Mouse (Mus musculus): Measurements from ENCODE around the gene Pibf1. TPM values are rescaled to one million over a fixed set of nuclear protein-coding genes. Genes with fewer than 3 reads are reported as not detected.

Gene Pibf1
- polyA plus RNA-seq, 1 experiment from 2014 or later, result 28.7 TPM

- Histone ChIP-seq H3K4me3 (no peak overlapping the region), H3K36me3 (no peaks in the 10 kb centered on the region), H3K9ac (no peak overlapping the region), H3K4me2 (replicated peaks) (no peak overlapping the region), H3K27ac (no peak overlapping the region), H3K9me3 (no peaks in the 10 kb centered on the region), H3K4me1 (no peaks in the 10 kb centered on the region), H3K27me3 (no peaks in the 10 kb centered on the region)
- WGBS, result 28% methylated on average over 9 of the region's 9 CpGs
- no peak for ATAC-seq (ENCODE audit: insufficient number of reproducible peaks, insufficient read depth, low FRiP score, low TSS enrichment)
Measured at GRCm38 (mm10) chr14:99278312-99278711, 179.1 kb downstream of the Pibf1 start.

- Histone ChIP-seq H3K27me3 (no peaks in the 10 kb centered on the region), H3K9me3 (no peaks in the 10 kb centered on the region), H3K4me1 (no peaks in the 10 kb centered on the region), H3K4me3 (no peak overlapping the region), H3K4me2 (replicated peaks) (no peak overlapping the region), H3K36me3 (no peaks in the 10 kb centered on the region), H3K9ac (no peak overlapping the region), H3K27ac (no peak overlapping the region)
- 55% methylated on average over 12 of the region's 12 CpGs for WGBS
- ATAC-seq (ENCODE audit: insufficient number of reproducible peaks, insufficient read depth, low FRiP score, low TSS enrichment), result no peak
Measured at GRCm38 (mm10) chr14:99278763-99279486, 179.7 kb downstream of the Pibf1 start.

GRCm38 (mm10) chr14:99280399-99280798, 181.2 kb downstream of the Pibf1 start:
- WGBS, result 87% methylated on average over 5 of the region's 5 CpGs
- Histone ChIP-seq H3K4me1 (no peaks in the 10 kb centered on the region), H3K36me3 (no peaks in the 10 kb centered on the region), H3K9me3 (no peaks in the 10 kb centered on the region), H3K9ac (no peak overlapping the region), H3K27ac (no peak overlapping the region), H3K27me3 (no peaks in the 10 kb centered on the region), H3K4me2 (replicated peaks) (no peak overlapping the region), H3K4me3 (no peak overlapping the region)
- ATAC-seq (ENCODE audit: insufficient number of reproducible peaks, insufficient read depth, low FRiP score, low TSS enrichment), result no peak

GRCm38 (mm10) chr14:99280825-99281433, 181.7 kb downstream of the Pibf1 start:
- Histone ChIP-seq H3K9ac (no peak overlapping the region), H3K36me3 (no peaks in the 10 kb centered on the region), H3K27me3 (no peaks in the 10 kb centered on the region), H3K9me3 (no peaks in the 10 kb centered on the region), H3K4me1 (no peaks in the 10 kb centered on the region), H3K27ac (no peak overlapping the region), H3K4me2 (replicated peaks) (no peak overlapping the region), H3K4me3 (no peak overlapping the region)
- ATAC-seq (ENCODE audit: insufficient number of reproducible peaks, insufficient read depth, low FRiP score, low TSS enrichment), result no peak
- whole genome bisulfite sequencing, result 80% methylated on average over 5 of the region's 5 CpGs

GRCm38 (mm10) chr14:99285486-99285885, 186.3 kb downstream of the Pibf1 start:
- WGBS, result 92% methylated on average over 4 of the region's 4 CpGs
- Histone ChIP-seq H3K4me2 (replicated peaks) (no peak overlapping the region), H3K27me3 (no peaks in the 10 kb centered on the region), H3K9ac (no peak overlapping the region), H3K27ac (no peak overlapping the region), H3K4me3 (no peak overlapping the region), H3K36me3 (no peaks in the 10 kb centered on the region), H3K9me3 (no peaks in the 10 kb centered on the region), H3K4me1 (no peaks in the 10 kb centered on the region)
- no peak for ATAC-seq (ENCODE audit: insufficient number of reproducible peaks, insufficient read depth, low FRiP score, low TSS enrichment)

GRCm38 (mm10) chr14:99292176-99292575, 193.0 kb downstream of the Pibf1 start:
- Histone ChIP-seq H3K9me3 (no peaks in the 10 kb centered on the region), H3K36me3 (no peaks in the 10 kb centered on the region), H3K9ac (no peak overlapping the region), H3K4me1 (no peaks in the 10 kb centered on the region), H3K4me3 (no peak overlapping the region), H3K27ac (no peak overlapping the region), H3K27me3 (no peaks in the 10 kb centered on the region), H3K4me2 (replicated peaks) (no peak overlapping the region)
- no peak for ATAC-seq (ENCODE audit: insufficient number of reproducible peaks, insufficient read depth, low FRiP score, low TSS enrichment)
- WGBS, result 92% methylated on average over 5 of the region's 5 CpGs

- 83% methylated on average over 8 of the region's 8 CpGs for WGBS
- H3K9ac ChIP-seq, result no peak overlapping the region
- no peak overlapping the region for H3K4me3 ChIP-seq
- H3K9me3 ChIP-seq, result no peaks in the 10 kb centered on the region
- peaks cover 2% of the 10 kb centered on the region; the same call in 1 of the 2 replicates for H3K4me1 ChIP-seq
- ATAC-seq (ENCODE audit: insufficient number of reproducible peaks, insufficient read depth, low FRiP score, low TSS enrichment), result no peak
- H3K27ac ChIP-seq, result no peak overlapping the region
- no peaks in the 10 kb centered on the region for H3K36me3 ChIP-seq
- no peak overlapping the region for H3K4me2 ChIP-seq (replicated peaks)
- 0 out of 2 replicates have a peak, but pooled peaks cover 5% of the 10 kb centered on the region for H3K27me3 ChIP-seq
Measured at GRCm38 (mm10) chr14:99294424-99294823, 195.2 kb downstream of the Pibf1 start.

- no peak for ATAC-seq (ENCODE audit: insufficient number of reproducible peaks, insufficient read depth, low FRiP score, low TSS enrichment)
- Histone ChIP-seq H3K27me3 (0 out of 2 replicates have a peak, but pooled peaks cover 12% of the 10 kb centered on the region), H3K27ac (no peak overlapping the region), H3K36me3 (no peaks in the 10 kb centered on the region), H3K9ac (no peak overlapping the region), H3K4me3 (no peak overlapping the region), H3K9me3 (no peaks in the 10 kb centered on the region), H3K4me1 (peaks cover 8% of the 10 kb centered on the region; the same call in 1 of the 2 replicates), H3K4me2 (replicated peaks) (no peak overlapping the region)
- 62% methylated on average over 15 of the region's 15 CpGs for WGBS
Measured at GRCm38 (mm10) chr14:99295606-99296341, 196.6 kb downstream of the Pibf1 start.

- peak within 1 kb of the TSS; percentile 60 for H3K9ac ChIP-seq
- 0 out of 2 replicates have a peak, but pooled peaks cover 18% of the 10 kb centered on the region for H3K27me3 ChIP-seq
- H3K4me1 ChIP-seq, result peaks cover 8% of the 10 kb centered on the region; the same call in 1 of the 2 replicates
- H3K36me3 ChIP-seq, result peaks cover 5% of the 10 kb centered on the region; the same call in 1 of the 2 replicates
- H3K4me3 ChIP-seq, result peak within 1 kb of the TSS; percentile 67
- H3K27ac ChIP-seq, result peak within 1 kb of the TSS; percentile 57; the same call in 1 of the 2 replicates
- peak; percentile 96 for ATAC-seq (ENCODE audit: insufficient number of reproducible peaks, insufficient read depth, low FRiP score, low TSS enrichment)
- under 1% methylated on average over 58 of the region's 67 CpGs for WGBS
- H3K4me2 ChIP-seq (replicated peaks), result peak within 1 kb of the TSS; percentile 97
- no peaks in the 10 kb centered on the region for H3K9me3 ChIP-seq
Measured at GRCm38 (mm10) chr14:99298385-99299021, 199.3 kb downstream of the Pibf1 start, which contains the start of gene Klf5. Gene Klf5, plus strand, starts transcription at chr14:99298691.

GRCm38 (mm10) chr14:99299022-99299481, 199.8 kb downstream of the Pibf1 start:
- H3K4me2 ChIP-seq (replicated peaks), result peak overlapping the region; percentile 97
- H3K4me1 ChIP-seq, result peaks cover 8% of the 10 kb centered on the region; the same call in 1 of the 2 replicates
- H3K4me3 ChIP-seq, result peak overlapping the region; percentile 67
- 0 out of 2 replicates have a peak, but pooled peaks cover 18% of the 10 kb centered on the region for H3K27me3 ChIP-seq
- H3K9ac ChIP-seq, result peak overlapping the region; percentile 60
- H3K36me3 ChIP-seq, result peaks cover 5% of the 10 kb centered on the region; the same call in 1 of the 2 replicates
- peak; percentile 84; the same call in 1 of the 2 replicates for ATAC-seq (ENCODE audit: insufficient number of reproducible peaks, insufficient read depth, low FRiP score, low TSS enrichment)
- peak overlapping the region; percentile 57; the same call in 1 of the 2 replicates for H3K27ac ChIP-seq
- under 1% methylated on average over 59 of the region's 60 CpGs for WGBS
- H3K9me3 ChIP-seq, result no peaks in the 10 kb centered on the region

- Histone ChIP-seq H3K4me3 (peak overlapping the region; percentile 67), H3K4me1 (peaks cover 8% of the 10 kb centered on the region; the same call in 1 of the 2 replicates), H3K27me3 (0 out of 2 replicates have a peak, but pooled peaks cover 18% of the 10 kb centered on the region), H3K36me3 (peaks cover 5% of the 10 kb centered on the region; the same call in 1 of the 2 replicates), H3K27ac (no peak overlapping the region), H3K9ac (peak overlapping the region; percentile 60; the same call in 1 of the 2 replicates), H3K4me2 (replicated peaks) (peak overlapping the region; percentile 97), H3K9me3 (no peaks in the 10 kb centered on the region)
- no peak for ATAC-seq (ENCODE audit: insufficient number of reproducible peaks, insufficient read depth, low FRiP score, low TSS enrichment)
- 4% methylated on average over 21 of the region's 21 CpGs for WGBS
Measured at GRCm38 (mm10) chr14:99299701-99300191, 200.5 kb downstream of the Pibf1 start.

Measured in embryonic facial prominence, embryonic 12.5 days (tissue).